Mouse (Mus musculus) right cerebral cortex, adult 2 months (tissue): ENCODE data around the gene Actn4.

ENCODE experiments used
- DNase-seq, 2 experiments: peaks; one replicate each; pipeline ENCODE4 v3.0.0; 2021 to 2022; ENCODE audit warnings: low spot score in 2 of 2

Actn4 gene

DNA sequence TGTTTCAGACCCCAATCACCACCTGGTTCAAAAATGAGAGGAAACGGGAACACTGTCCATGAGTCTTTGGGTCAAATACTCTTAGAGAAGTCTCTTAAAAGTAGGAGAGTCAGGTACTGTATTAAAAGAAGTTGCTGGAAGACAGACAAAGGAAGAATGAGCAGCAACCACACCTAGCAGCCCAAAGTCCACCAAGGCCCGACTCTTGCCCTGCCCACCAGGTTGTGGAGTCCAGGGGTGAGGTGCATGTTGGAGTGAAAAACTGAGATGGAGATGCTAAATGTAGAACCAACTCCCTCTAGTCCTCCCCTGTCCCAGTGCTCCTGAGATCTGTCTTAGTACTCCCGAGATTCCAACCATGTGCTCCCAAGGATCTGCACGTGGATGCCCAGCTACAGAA lies 111.5 kb downstream of the Actn4 start:
- DNase-seq, result no peak

DNA sequence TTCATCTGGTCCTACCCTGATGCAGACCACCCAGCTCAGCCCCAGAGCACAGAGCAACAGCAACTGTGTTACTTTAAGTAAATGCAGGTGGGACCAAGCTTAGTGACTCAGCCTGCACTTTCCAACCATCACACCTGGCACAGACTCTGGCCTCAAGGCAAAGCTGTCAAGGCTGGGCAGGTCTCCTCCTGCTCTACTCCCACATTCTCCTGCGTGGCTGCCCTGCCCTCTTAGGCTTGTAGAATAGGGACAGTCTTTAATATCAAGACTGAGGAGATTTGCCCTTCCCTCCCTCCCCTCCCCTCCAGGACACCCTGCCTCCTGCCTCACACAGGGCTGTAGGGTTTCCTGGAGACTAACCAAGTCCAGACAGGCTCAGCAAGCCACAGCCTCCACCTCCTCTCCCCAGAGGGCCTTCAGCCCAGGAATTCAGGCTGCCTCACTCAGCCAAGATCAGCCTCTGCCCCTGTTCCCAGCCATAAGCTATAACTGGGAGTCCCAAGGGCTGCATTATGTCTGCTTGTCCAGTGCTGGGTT lies 112.4 kb downstream of the Actn4 start:
- no peak for DNase-seq

DNA sequence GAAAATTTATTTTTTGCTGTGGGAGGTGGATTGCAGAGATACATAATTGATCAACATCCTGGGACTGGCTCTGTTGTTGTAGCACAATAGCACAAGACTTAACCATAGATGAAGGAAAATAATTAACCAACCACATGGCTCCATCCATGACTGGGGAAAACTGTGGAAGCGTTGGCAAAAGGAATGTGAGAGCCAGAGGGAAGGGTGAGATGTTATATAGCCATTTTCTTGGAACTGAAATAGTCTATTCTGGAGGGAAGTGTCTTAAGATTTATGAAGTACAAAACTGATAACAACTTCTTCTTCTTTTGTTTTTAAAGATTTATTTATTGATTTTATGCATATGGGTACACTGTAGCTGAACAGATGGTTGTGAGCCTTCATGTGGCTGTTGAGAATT lies 114.9 kb downstream of the Actn4 start:
- DNase-seq, result no peak
